Mouse (Mus musculus): ENCODE data around the gene Ptma.
A peak's percentile ranks its signal among the peaks of the same experiment; 100 is the strongest.

DNA sequence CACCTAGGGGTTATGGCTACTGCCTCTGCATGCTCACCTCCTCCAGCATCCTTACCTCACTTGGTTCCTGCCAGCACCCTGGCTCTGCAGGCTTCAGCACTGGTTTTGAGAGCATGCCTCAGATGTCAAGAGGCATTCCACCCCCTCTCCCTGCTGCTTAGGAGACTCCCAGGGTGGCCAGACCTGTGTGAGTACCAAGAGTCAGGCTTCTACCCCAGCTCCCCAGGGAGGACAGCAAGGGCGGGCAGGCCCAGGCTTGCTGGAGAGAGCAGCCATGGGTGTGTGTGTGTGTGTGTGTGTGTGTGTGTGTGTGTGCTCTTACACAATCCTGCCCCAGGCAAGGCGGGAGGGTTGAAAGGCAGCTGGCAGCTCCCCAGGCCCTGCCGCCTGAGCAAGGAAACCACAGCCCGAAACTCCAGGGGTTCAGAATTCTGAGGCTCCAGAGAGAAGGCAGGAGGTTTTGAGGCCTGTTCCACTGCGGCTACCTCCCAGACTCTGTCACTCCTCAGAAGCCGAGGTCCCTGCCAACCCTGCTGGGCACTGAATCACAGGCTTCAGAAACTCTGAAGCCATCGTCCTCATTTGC, 4.1 kb upstream of the Ptma start:
- TF ChIP-seq POLR2A (IDR thresholded peaks at IDR 0.05; ENCODE audit: low read depth, low read length) (peak; percentile 38), CTCF (IDR thresholded peaks at IDR 0.05; ENCODE audit: borderline replicate concordance, insufficient read depth, low read length) (no peak)
